Mouse (Mus musculus) 3T3-L1 (cell line): ENCODE results near the gene Bcl2l15.
"Not testable (repeated sequence)": the region's sequence is repeated elsewhere in the genome, so short reads cannot be mapped to it uniquely, and the experiment has no call there.

ENCODE experiments used
- DNase-seq: peaks from one replicate; pipeline ENCODE4 v3.0.0-alpha.2; 2015; ENCODE audit warnings: low read depth, low spot score

Bcl2l15 gene

GRCm38 (mm10) chr3:103832426-103832825 is at the start of gene Bcl2l15:
Gene Bcl2l15, plus strand, starts transcription at chr3:103832601.
- DNase-seq: no peak

DNA sequence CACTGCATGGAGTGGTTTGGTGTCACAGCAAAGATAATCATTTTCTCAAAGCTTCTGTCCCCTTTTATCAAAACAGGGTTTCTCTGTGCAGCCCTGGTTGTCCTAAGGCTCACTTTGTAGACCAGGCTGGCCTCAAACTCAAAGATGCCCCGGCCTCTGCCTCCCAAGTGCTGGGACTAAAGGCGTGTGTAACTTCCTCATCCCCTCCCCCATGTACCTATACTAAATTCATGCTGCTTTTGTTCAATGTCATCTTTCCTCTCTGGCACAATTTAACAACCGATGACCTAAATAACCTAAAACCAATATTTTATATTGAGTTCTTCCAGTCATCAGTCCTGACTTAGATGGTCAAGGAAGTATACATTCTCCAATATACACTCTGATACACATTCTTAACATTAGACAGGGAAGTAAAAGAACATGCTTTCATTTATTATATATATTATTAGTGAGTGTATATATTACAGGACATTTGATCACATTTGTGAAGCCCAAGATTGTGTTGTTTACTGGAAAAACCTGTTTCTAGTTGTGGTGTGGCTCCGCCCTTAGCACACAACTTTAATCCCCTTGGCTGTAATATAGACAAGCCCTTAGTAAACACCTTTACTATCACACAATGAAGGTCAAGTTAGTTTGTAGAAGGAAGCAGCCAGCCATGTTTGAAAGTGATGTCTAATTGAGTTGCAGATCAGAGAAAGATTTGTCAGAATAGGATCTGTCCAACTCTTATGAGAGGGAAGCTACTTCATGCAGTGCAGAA is 49.4 kb upstream of the Bcl2l15 start:
- no peak for DNase-seq

- no peak for DNase-seq
Observed at GRCm38 (mm10) chr3:103787225-103787624, 45.2 kb upstream of the Bcl2l15 start.

DNA sequence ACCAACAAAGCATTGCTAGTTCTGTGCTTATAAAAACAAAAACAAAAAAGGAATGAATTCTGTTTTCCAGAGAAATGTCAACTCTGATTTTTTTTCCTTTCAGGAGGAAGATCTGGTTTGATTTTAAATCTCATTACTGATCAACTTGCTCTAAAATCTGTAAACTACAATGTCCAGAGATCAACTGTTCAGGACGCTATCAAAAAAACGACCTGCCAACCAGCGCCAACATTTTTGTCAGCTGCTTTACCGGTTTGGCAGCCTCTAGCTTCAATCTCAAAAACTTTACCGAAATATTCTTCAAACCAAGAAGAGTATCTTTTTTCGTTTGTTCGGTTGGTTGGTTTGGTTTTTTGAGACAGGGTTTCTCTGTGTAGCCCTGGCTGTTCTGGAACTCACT is 43.3 kb upstream of the Bcl2l15 start:
- DNase-seq: no peak

DNA sequence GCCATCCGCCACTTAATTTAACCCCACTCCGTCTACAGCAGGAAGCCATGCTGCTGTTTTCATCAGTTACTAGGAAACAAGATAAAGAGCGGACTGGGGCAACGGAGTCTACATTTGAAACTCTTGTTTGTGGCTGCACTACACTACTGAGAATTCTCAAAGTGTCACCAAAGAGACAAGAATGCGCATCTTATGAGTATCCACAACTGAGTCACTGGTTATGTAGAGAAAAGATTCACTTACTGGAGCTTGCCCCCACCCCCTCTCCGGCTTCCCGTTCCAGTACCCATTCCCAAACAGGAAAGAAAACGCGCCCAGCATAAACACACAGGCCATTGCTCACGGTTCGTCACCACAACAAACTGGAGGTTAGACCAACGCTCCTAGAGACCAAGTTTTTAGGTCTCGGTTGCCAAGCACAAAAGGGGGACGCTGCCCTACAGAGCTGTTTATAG is 42.5 kb upstream of the Bcl2l15 start:
- peak; percentile 71 for DNase-seq

DNA sequence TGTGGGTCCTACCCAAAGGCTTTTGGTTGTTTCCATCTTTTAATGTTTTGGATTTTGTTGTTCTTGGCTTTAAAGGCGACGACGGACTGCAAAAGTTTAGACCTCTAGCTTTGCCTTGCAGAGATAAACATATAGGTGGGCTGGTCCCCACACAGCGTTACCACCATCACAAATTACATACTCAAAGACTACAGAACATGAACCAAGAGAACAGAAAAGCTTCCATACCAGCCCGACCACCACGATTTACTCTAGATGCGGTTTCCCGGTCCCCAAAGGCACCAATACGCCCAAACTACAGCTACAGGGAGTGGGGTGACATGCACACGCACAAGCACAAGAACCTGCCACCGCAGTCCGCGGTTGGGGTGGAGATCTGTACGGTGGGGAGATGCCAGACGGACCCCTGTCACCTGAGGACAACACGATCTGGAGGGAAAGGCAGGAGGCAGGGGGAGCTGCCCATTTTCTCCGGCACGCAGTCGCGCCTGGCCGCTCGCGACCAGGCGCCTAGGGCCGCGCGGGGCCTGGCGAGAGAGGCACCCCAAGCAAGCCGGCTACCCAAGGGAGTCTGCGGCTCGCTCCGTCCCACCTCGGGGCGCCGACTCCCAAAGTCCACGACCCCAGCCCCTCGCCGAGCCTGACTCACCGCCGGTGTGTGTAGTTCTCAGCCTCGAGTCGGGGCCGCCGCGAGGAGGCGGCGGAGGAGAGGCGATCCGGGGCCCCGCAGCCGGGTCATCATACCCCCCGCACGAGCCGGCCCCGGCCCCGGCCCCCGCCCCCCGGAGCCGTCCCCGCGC is 41.9 kb upstream of the Bcl2l15 start:
- DNase-seq: no peak

GRCm38 (mm10) chr3:103791230-103792110 is 40.9 kb upstream of the Bcl2l15 start, which contains the start of gene Hipk1:
Gene Hipk1, minus strand, starts transcription at chr3:103791563.
- peak; percentile 88 for DNase-seq

DNA sequence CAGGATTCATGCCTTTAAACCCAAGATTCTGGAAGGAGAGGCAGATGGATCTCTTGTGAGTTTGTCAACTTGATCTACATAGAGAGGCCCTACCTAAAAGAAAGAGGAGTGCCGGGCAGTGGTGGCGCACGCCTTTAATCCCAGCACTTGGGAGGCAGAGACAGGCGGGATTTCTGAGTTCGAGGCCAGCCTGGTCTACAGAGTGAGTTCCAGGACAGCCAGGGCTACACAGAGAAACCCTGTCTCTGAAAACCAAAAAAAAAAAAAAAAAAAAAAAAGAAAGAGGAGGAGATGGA is 40.3 kb upstream of the Bcl2l15 start:
- DNase-seq: not testable (repeated sequence)

GRCm38 (mm10) chr3:103792566-103792965 is 39.8 kb upstream of the Bcl2l15 start:
- no peak for DNase-seq

DNA sequence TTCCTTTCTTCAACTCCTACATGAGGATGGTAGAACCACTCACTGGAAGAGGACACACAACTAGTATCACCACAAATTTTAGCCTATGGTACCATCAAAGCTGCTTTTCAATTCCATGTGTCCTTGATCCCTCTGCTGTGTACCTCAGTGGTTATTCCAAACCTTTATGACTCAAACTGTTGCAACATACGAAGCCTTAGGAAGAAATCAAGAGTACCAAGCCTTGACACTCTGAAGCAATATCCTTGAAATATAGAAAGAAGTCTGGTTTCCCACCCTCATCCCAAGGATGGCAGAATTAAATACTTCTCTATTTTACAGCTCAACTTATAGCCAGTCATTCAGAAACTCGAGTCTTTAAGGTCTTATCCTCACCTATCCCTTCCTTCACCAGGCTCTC is 36.0 kb upstream of the Bcl2l15 start:
- DNase-seq: no peak

GRCm38 (mm10) chr3:103799507-103799906 is 32.9 kb upstream of the Bcl2l15 start:
- no peak for DNase-seq

DNA sequence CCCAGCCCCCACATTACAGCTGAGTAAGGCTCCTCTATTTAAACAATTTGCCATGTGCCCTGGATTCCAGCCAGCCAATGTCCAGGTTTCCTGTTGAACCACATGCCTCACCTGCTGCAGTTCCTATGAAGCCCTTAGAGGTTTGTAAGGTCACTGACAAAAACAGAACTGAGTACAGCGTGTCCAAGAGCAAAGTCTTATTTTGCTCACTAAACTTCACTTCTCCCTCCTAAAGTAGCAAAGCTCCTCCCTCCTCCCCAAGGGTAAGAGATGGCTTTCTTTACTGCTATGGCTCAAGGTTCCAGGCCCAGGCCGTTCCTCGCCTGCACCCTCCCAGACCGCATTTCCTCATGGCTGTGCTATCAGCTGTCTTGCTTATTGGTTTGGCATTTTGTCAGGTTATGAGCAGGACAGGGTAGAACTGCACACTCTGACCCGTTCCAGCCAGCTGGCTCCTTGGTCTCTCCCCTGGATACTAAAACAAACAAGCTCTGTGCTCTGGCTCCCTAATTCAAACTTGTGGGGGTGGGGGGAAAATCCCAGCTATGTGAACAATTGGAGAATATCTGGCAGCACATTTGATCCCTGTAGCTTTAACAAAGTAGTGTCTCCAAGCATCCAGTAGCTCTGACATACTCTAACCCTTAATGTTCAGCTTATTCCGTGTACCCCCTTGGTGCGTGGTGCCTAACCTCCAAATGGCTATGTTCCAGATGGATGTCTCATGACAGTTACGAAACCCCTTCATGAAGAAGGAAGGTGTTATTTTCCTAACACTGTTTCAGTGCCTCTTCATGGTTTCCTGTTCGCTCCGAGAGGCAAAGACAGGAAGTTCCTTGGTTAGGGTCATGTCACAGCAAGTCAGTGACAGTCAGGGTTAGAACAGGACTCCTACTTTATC is 30.5 kb upstream of the Bcl2l15 start:
- DNase-seq: peak; percentile 24

GRCm38 (mm10) chr3:103802861-103803260 is 29.5 kb upstream of the Bcl2l15 start:
- no peak for DNase-seq

- DNase-seq: no peak
Observed at GRCm38 (mm10) chr3:103805671-103806070, 26.7 kb upstream of the Bcl2l15 start.

DNA sequence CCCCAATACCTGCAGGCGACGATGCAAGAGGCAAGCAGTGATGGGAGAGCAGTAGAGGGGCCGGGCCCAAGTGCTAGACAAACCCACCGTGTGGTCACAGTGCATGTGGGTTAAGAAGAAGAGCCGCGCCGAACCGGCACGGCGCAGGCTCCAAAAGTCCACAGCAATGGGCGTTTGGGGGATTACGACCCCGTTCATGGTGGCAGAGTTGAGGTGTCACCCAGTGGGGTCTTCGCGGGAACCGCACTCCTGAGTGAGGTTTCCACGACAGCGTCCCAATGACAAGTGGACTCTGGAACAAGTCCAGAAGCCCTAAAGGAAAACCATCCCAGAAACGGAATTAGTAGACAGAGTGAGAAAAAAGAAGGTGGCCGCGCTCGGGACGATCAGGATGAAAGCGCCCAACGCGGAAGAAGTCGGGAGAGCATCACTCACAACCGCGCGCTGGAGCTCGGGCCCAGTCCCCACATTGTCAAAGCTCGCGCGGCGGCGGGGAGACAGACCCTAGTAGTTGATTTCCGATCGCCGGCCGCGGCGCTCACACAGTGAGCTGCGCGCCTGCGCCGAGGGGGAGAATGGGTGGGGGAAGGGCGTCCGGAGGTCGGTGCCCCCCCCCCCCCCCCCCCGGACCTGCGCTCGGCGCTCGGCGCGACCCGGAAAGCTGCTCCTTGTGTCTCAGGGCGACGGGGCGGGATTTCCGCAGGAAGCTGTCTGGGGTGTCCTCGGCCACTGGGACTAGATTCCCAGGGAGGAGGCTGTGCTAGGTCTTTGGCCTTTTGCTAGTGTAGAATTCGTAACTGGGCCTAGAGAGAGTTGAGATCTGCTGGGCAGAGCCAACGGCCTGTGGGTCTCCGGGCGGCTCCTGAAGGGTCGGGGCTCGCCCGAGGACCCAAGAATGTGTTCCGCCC is 23.3 kb upstream of the Bcl2l15 start, which contains the start of the genes Dclre1b, Ap4b1 and Gm43064:
TSS of gene Dclre1b (minus strand) at position 554 of the 908 bp plus-strand sequence.
TSS of gene Ap4b1 (plus strand) at position 630 of the 908 bp plus-strand sequence.
TSS of gene Gm43064 (plus strand) at position 683 of the 908 bp plus-strand sequence.
- peak; percentile 93 for DNase-seq

DNA sequence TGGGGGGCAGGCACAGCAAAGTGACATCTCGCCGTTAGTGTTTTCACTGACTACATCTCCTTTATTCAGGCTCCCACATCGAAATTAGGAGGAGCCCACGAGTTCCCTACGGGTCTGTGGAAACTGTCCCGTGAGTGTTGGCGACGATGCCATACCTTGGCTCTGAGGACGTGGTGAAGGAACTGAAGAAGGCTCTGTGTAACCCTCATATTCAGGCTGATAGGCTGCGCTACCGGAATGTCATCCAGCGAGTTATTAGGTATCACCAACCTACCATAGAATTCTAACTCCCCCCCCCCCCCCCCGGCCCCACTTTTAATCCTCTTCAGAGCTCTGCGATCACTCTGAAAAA is 22.6 kb upstream of the Bcl2l15 start:
- no peak for DNase-seq

DNA sequence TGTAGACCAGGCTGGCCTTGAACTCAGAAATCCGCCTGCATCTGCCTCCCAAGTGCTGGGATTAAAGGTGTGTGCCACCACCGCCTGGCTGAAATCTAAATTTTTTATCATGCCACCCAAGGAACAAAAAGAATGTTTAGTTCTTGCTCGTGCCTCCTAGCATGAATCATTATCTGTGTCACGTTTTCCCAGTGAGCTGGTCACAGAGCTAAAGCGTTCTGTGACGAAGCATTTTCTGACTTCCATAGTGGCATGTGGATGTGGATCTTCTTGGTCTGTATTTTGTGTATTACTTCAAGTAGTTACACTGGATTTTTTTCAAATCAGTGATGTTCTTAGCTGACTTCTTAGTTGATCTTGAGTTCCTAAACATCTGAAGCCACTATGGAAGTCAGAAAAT is 21.4 kb upstream of the Bcl2l15 start:
- no peak for DNase-seq

GRCm38 (mm10) chr3:103827548-103827947 is 4.9 kb upstream of the Bcl2l15 start:
- DNase-seq: no peak

DNA sequence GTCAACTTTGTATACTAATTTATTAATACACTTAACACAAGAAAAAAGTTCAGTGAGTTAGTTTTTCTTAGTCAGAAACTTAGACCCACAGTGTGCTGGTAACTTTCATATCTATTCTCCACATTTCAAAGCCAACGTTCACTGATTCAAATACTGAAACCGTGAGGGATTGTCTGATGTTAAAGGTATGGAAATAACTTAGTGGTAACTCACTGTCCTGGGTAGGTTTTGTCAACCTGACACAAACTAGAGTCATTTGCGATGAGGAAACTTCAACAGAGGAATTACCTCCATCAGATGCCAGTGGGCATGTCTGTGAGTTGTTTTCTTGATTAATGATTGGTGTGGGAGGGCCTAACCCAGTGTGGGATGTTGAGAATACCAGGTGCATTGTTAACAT is 3.4 kb upstream of the Bcl2l15 start:
- no peak for DNase-seq

DNA sequence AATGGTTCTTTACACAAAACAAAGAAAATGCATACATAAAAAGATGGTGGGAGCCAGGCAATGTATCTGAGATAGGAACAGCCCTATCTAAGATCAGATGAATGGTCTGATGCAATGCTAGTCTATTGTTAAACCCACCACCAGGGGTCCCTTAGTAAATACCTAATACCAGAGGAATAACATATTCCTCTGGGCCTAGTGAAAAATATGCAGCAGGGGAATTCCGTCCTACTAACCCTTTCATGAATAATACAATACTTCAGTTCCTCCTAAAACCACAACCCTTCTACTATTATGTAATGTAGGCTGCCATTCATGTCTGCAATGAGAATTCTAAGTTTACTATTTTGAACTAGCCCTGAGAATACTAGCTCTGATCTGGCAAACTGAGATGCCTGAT is 1.7 kb upstream of the Bcl2l15 start:
- peak; percentile 91 for DNase-seq
